Mouse (Mus musculus): ENCODE measurements at regions not wholly inside any gene's neighbourhood (a gene's known extent, or its start where the extent isn't known, plus 50 kb on each side); places are given as distances from the start of the nearest gene placed in this dataset.

DNA sequence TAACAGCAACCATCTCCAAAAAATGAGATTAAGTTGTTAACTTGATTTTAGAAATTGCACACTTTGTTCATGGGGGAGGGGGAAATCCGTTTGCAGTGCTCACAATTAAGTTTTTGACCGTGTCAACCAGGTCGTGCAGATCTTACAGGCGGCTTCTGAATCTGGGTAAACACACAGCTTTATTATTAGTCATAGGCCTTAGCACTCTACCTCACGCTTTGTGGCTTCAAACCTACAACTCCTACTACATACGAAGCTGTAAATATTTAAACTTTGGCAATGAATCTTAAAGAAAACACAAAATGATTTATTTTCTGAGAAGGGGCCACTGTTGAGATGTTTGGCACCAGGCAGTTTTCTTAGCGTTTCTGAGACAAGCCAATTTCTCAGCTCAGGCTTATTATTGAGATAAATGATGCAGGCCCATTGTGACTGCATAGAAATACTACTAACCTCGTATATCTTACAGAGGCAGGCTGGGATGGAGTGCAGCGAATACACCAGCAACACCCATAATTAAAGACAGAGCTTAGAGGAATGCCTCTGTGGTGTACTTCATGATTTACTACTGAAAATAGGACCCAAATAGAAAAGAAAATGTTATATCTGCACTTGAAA is 173.8 kb upstream of the Tll1 start:
- no peak overlapping the region for H3K4me3 ChIP-seq (ENCODE audit: insufficient read depth, low read length)
- TF ChIP-seq CTCF (IDR thresholded peaks at IDR 0.05; ENCODE audit: borderline replicate concordance, insufficient read depth, low read length): no peak
- no peak overlapping the region for H3K27ac ChIP-seq (ENCODE audit: insufficient read depth, low read length)
- no peaks in the 10 kb centered on the region for H3K4me1 ChIP-seq (ENCODE audit: control insufficient read depth, insufficient read depth, low read length)

DNA sequence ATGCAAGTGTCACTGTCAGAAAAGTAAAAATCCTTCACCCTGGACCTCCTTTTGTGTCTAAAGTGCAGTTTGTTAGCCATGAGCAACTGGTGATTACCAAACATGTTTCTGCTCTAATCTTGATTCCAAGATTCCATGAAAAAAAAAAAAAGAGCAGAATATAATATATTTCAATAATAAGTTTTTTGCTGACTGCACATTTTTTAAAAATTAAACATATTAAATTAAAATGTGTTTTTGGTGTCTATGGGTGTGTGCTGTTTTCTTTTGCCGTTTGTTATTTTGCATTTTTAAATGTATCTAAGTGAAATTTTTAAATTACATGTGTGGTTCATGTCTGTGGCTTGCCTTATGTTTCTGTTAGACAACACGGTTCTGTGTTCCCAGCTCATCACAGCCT is 171.8 kb upstream of the Tll1 start:
- TF ChIP-seq CTCF (IDR thresholded peaks at IDR 0.05; ENCODE audit: borderline replicate concordance, insufficient read depth, low read length) (no peak), POLR2A (IDR thresholded peaks at IDR 0.05; ENCODE audit: low read depth, low read length) (no peak)
- no peak overlapping the region for H3K4me3 ChIP-seq (ENCODE audit: insufficient read depth, low read length)
- H3K27ac ChIP-seq (ENCODE audit: insufficient read depth, low read length): no peak overlapping the region
- H3K4me1 ChIP-seq (ENCODE audit: control insufficient read depth, insufficient read depth, low read length): no peaks in the 10 kb centered on the region

DNA sequence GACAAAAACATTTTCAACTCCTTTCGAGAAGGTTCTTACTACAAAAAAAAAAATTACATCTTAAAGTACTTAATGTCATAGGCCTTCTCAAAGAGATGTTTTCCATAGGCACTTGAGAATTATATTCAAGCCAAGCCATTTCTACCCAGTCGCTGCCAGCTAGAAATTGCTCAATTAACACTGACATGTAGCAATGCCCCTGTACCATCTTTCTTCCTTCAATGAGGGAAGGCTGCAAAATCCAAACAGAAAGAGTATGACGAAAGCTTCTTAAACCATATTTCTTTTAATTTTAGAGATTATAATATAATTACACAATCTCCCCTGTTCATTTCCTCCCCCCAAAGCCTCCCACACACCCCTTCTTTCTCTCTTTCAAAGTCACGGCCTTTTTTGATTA is 169.4 kb upstream of the Tll1 start:
- Histone ChIP-seq H3K27ac (ENCODE audit: insufficient read depth, low read length) (no peak overlapping the region), H3K4me3 (ENCODE audit: insufficient read depth, low read length) (no peak overlapping the region), H3K4me1 (ENCODE audit: control insufficient read depth, insufficient read depth, low read length) (no peaks in the 10 kb centered on the region)
- TF ChIP-seq POLR2A (IDR thresholded peaks at IDR 0.05; ENCODE audit: low read depth, low read length) (no peak), CTCF (IDR thresholded peaks at IDR 0.05; ENCODE audit: borderline replicate concordance, insufficient read depth, low read length) (no peak)

GRCm38 (mm10) chr8:64374980-64375379 is 168.9 kb upstream of the Tll1 start:
- H3K4me3 ChIP-seq (ENCODE audit: insufficient read depth, low read length): no peak overlapping the region
- no peak overlapping the region for H3K27ac ChIP-seq (ENCODE audit: insufficient read depth, low read length)
- no peaks in the 10 kb centered on the region for H3K4me1 ChIP-seq (ENCODE audit: control insufficient read depth, insufficient read depth, low read length)
- TF ChIP-seq CTCF (IDR thresholded peaks at IDR 0.05; ENCODE audit: borderline replicate concordance, insufficient read depth, low read length) (no peak), POLR2A (IDR thresholded peaks at IDR 0.05; ENCODE audit: low read depth, low read length) (no peak)

- TF ChIP-seq CTCF (IDR thresholded peaks at IDR 0.05; ENCODE audit: borderline replicate concordance, insufficient read depth, low read length) (no peak), POLR2A (IDR thresholded peaks at IDR 0.05; ENCODE audit: low read depth, low read length) (no peak)
- Histone ChIP-seq H3K27ac (ENCODE audit: insufficient read depth, low read length) (no peak overlapping the region), H3K4me1 (ENCODE audit: control insufficient read depth, insufficient read depth, low read length) (no peaks in the 10 kb centered on the region), H3K4me3 (ENCODE audit: insufficient read depth, low read length) (no peak overlapping the region)
Observed at GRCm38 (mm10) chr8:64369973-64370372, 163.9 kb upstream of the Tll1 start.

DNA sequence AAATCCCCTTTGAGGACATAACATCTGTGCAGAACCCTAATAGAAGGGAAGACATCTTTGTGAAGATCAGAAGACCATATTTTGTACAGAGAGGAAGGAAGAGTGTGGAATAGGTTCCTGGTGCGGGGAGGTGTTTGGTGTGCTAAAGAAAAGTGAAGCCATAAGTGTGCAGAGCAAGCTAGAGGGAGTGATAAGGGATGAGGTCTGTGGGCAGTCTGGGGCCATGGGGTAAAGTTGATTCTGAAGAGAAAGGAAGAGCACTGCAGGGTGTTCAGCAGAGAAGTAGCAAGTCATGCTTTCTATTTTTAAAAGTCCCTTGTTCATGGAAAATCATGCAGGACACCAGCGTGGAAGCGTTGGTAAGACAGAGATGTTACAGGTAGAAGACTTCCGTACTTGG is 161.8 kb upstream of the Tll1 start:
- TF ChIP-seq CTCF (IDR thresholded peaks at IDR 0.05; ENCODE audit: borderline replicate concordance, insufficient read depth, low read length) (no peak), POLR2A (IDR thresholded peaks at IDR 0.05; ENCODE audit: low read depth, low read length) (no peak)
- Histone ChIP-seq H3K4me3 (ENCODE audit: insufficient read depth, low read length) (no peak overlapping the region), H3K27ac (ENCODE audit: insufficient read depth, low read length) (no peak overlapping the region), H3K4me1 (ENCODE audit: control insufficient read depth, insufficient read depth, low read length) (no peaks in the 10 kb centered on the region)

- no peak overlapping the region for H3K27ac ChIP-seq (ENCODE audit: insufficient read depth, low read length)
- H3K4me3 ChIP-seq (ENCODE audit: insufficient read depth, low read length): no peak overlapping the region
- TF ChIP-seq CTCF (IDR thresholded peaks at IDR 0.05; ENCODE audit: borderline replicate concordance, insufficient read depth, low read length) (no peak), POLR2A (IDR thresholded peaks at IDR 0.05; ENCODE audit: low read depth, low read length) (no peak)
- H3K4me1 ChIP-seq (ENCODE audit: control insufficient read depth, insufficient read depth, low read length): no peaks in the 10 kb centered on the region
Observed at GRCm38 (mm10) chr8:64366974-64367266, 160.8 kb upstream of the Tll1 start.

DNA sequence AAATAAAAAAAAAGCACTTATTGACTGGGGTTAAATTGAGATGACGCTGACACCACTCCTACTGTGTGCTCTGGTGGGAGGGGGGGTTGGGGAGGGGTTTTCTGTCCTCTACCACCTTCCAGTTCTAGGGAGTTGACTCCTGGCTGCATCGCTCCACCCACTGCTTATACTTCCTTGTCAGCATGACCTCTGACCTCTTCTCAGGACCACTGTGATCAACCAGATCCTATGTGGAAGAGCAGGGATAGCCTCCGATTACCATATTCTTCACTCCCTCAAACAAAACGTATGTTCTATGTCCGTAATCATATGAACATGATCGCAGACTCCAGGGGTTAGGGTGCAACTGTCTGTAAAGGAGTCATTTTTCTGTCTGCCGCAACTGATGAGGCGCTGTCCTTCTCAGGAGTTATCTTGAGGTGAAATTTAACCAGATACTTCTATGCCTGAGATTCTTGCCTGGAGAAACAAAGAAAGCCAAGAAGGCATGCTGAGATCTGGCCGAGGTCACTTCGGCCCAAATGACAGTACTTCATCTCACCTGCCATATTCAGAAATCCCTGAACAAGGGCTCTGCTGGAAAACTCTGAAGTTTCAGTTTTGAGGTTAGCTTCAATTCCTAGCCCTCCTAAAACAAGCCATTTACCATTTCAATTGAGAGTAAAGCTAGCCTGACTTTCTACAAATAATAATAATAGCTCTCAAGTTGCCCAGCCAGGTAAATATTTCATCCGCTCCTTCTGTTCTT is 160.3 kb upstream of the Tll1 start:
- Histone ChIP-seq H3K27ac (ENCODE audit: insufficient read depth, low read length) (no peak overlapping the region), H3K4me3 (ENCODE audit: insufficient read depth, low read length) (no peak overlapping the region), H3K4me1 (ENCODE audit: control insufficient read depth, insufficient read depth, low read length) (no peaks in the 10 kb centered on the region)
- TF ChIP-seq CTCF (IDR thresholded peaks at IDR 0.05; ENCODE audit: borderline replicate concordance, insufficient read depth, low read length) (no peak), POLR2A (IDR thresholded peaks at IDR 0.05; ENCODE audit: low read depth, low read length) (no peak)

- TF ChIP-seq POLR2A (IDR thresholded peaks at IDR 0.05; ENCODE audit: low read depth, low read length) (no peak), CTCF (IDR thresholded peaks at IDR 0.05; ENCODE audit: borderline replicate concordance, insufficient read depth, low read length) (no peak)
- H3K4me1 ChIP-seq (ENCODE audit: control insufficient read depth, insufficient read depth, low read length): no peaks in the 10 kb centered on the region
- no peak overlapping the region for H3K4me3 ChIP-seq (ENCODE audit: insufficient read depth, low read length)
- no peak overlapping the region; the same call in 1 of the 2 replicates for H3K27ac ChIP-seq (ENCODE audit: insufficient read depth, low read length)
Observed at GRCm38 (mm10) chr8:64357092-64357491, 151.0 kb upstream of the Tll1 start.

DNA sequence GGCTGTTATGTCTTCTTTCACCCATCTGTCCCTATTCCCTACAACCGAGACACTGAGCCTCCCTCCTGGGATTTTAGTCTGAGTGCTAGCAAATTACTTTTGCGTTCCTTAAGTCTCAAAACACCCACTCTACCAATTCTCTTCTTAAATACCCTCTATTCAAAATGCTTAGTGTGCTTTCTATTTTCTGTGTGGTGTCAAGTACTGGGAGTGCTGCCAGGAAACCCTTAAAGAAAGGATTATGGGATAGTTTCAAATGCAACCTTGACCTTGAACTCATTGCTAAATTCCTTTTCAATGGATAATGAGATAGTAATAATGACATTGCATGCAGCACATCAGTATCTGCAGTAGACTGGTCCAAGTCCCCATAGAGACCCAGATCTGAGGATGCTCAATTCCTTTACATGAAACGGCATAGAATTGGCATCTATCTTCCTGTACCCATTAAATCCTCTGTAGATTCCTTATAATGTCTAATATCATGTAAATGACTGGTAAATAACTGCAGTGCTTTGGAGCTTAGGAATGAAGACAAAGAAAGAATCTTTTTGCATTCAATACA is 142.1 kb upstream of the Tll1 start:
- no peak overlapping the region for H3K4me3 ChIP-seq (ENCODE audit: insufficient read depth, low read length)
- TF ChIP-seq POLR2A (IDR thresholded peaks at IDR 0.05; ENCODE audit: low read depth, low read length) (no peak), CTCF (IDR thresholded peaks at IDR 0.05; ENCODE audit: borderline replicate concordance, insufficient read depth, low read length) (no peak)
- H3K27ac ChIP-seq (ENCODE audit: insufficient read depth, low read length): no peak overlapping the region
- no peaks in the 10 kb centered on the region for H3K4me1 ChIP-seq (ENCODE audit: control insufficient read depth, insufficient read depth, low read length)
